Mouse (Mus musculus): Measurements from ENCODE around the gene Tsen15.

DNA sequence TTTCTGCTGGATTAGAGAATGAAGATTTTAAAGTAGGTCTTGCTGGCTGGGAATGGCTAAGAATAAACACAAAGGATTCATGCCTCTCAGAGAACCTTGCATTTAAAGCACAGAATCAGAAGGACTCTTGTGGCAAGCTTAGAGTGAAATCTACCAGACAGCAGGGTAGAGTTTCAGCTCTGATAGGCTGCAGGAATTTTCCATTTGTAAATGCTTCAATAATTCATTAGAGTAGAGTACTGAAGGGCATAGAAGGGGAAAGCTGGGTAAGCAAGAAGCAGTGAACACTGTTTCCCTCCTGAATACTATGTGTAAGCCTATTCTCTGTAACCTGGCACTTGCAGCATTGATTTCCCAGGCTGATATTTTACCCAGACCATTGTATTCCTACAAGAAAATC lies 2.8 kb upstream of the Tsen15 start:
- TF ChIP-seq CTCF (IDR thresholded peaks at IDR 0.05; ENCODE audit: low read depth, low read length) (no peak), POLR2A (IDR thresholded peaks at IDR 0.05; ENCODE audit: insufficient read depth, low read length) (no peak), EP300 (IDR thresholded peaks at IDR 0.05; ENCODE audit: insufficient read depth, low read depth, low read length) (no peak)
